Mouse (Mus musculus): ENCODE measurements around the gene Traf3ip3. TPM values are rescaled to one million over a fixed set of nuclear protein-coding genes. Genes with fewer than 3 reads are reported as not detected.

The Traf3ip3 gene
- polyA plus RNA-seq (2015; fragmentation: Nextera tagmentation; extraction: Ambion mirVana) = 2.1 and 6.9 TPM in 2 replicates

DNA sequence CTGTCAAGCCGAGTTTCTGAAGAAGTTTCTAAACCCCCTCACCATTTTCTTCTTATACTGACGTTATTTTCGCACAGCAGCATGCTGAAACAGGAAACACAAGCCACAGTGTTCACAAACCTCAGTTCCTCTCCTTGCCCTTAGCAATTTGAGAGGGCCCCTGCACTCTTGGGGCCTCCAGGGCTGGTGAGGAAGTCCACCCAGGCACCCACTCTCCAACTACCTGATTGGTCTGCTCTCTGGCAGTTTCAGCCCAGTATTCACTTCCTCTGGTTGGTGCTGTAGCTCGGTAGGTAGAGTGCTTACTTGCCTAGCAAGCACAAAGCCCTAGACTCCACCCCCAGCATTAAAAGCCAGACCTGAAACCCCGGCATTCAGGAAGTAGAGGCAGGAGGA lies at the start of gene Traf3ip3:
Traf3ip3 (minus strand) TSS at position 321 of the 396 bp plus-strand sequence.
- no peaks in the 10 kb centered on the region for H3K9me3 ChIP-seq (replicated peaks)
- WGBS = 61% methylated on average over 5 of the region's 5 CpGs
- H3K4me3 ChIP-seq = peak within 1 kb of the TSS; percentile 6; the same call in 1 of the 2 replicates
- H3K9ac ChIP-seq = no peak within 1 kb of the TSS
- H3K4me2 ChIP-seq = peak within 1 kb of the TSS; percentile 12; the same call in 1 of the 2 replicates
- H3K27ac ChIP-seq = peak within 1 kb of the TSS; percentile 39; the same call in 1 of the 2 replicates
- 0 out of 2 replicates have a peak, but pooled peaks cover 2% of the 10 kb centered on the region for H3K4me1 ChIP-seq (replicated peaks)
- no peaks in the 10 kb centered on the region for H3K27me3 ChIP-seq
- H3K36me3 ChIP-seq = no peaks in the 10 kb centered on the region
- ATAC-seq (replicated peaks; ENCODE audit: insufficient number of reproducible peaks, insufficient read depth, low FRiP score, low read depth) = no peak

DNA sequence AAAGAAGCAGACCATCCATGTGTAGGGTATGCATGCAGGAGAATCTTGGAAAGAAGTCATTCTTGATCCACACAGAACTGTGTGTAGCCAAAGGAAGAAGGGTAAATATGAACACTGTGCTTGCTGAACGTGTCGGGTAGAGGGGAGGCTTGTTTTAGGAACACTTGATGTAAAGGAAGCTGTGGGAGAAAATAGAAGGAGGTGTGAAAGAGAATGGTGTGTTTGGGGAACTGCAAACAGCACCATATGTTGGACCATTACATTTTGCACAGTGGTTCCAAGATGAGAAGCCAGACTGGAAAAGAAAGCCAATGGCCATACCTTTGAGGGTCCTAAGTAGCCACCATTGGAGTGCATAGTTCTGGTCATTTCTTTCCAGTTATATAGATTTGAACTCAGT lies 48.5 kb upstream of the Traf3ip3 start:
- H3K36me3 ChIP-seq = no peaks in the 10 kb centered on the region
- ATAC-seq (replicated peaks; ENCODE audit: insufficient number of reproducible peaks, insufficient read depth, low FRiP score, low read depth) = no peak
- no peak overlapping the region for H3K4me3 ChIP-seq
- H3K9ac ChIP-seq = no peak overlapping the region
- WGBS = 64% methylated on average over 2 of the region's 2 CpGs
- H3K9me3 ChIP-seq (replicated peaks) = no peaks in the 10 kb centered on the region
- H3K4me1 ChIP-seq (replicated peaks) = peaks cover 9% of the 10 kb centered on the region
- no peak overlapping the region for H3K4me2 ChIP-seq
- H3K27me3 ChIP-seq = no peaks in the 10 kb centered on the region
- H3K27ac ChIP-seq = no peak overlapping the region

DNA sequence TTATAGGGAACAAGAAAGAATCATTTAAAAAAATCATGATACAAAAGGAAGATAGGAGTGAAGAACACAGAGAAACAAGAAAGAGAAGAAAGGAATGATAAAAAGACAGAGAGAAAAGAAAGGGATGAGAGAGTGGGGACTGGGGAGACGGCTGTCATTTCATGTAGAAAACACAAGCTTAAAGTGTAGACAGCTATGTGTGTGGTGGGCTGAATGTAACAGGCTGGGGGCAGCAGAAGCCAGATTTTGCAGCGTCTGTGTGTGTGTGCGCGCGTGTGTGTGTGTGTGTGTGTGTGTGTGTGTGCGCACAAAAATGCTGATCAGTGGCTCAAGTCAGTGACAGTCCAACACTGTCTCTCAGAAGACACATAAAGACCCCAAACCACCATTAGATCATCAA lies 42.7 kb upstream of the Traf3ip3 start:
- WGBS = 53% methylated on average over 6 of the region's 6 CpGs
- Histone ChIP-seq H3K9ac (no peak overlapping the region), H3K4me1 (replicated peaks) (peaks cover 13% of the 10 kb centered on the region; the same call in 1 of the 2 replicates), H3K4me2 (no peak overlapping the region), H3K4me3 (no peak overlapping the region), H3K9me3 (replicated peaks) (no peaks in the 10 kb centered on the region), H3K36me3 (no peaks in the 10 kb centered on the region), H3K27me3 (no peaks in the 10 kb centered on the region), H3K27ac (peak overlapping the region; percentile 83; the same call in 1 of the 2 replicates)
- no peak for ATAC-seq (replicated peaks; ENCODE audit: insufficient number of reproducible peaks, insufficient read depth, low FRiP score, low read depth)

DNA sequence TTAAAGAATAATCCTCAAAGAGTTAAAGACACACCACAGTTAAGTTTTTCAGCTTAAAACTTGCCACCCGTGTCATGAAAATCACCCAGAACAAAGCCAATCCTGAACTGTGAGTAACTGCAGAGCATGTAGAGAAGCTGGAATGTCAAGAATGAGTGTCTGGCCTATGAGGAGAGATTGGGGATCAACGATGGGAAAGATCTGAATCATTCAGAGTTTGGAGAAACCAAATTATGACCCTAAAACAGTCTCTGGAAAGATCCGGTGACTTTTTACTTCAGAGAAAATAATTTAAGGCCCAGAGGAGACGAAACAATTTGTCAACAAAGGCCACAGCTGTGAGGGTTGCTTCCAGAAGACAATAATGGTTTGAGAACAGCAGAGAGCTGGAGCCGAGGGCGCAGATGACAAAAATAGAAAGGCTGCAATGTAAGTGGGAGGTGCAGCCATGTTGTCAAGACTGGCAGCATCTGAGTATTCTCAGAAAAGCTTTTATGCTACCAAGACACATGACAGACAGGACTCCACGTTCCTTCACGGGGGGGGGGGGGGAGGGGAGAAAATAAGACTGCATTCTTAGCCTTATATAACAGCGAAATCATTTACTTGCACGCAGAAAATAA lies 42.2 kb upstream of the Traf3ip3 start:
- no peak overlapping the region for H3K9ac ChIP-seq
- peak overlapping the region; percentile 83 for H3K27ac ChIP-seq
- H3K36me3 ChIP-seq = no peaks in the 10 kb centered on the region
- no peaks in the 10 kb centered on the region for H3K9me3 ChIP-seq (replicated peaks)
- no peak overlapping the region for H3K4me3 ChIP-seq
- ATAC-seq (replicated peaks; ENCODE audit: insufficient number of reproducible peaks, insufficient read depth, low FRiP score, low read depth) = no peak
- WGBS = 34% methylated on average over 10 of the region's 10 CpGs
- no peaks in the 10 kb centered on the region for H3K27me3 ChIP-seq
- no peak overlapping the region for H3K4me2 ChIP-seq
- H3K4me1 ChIP-seq (replicated peaks) = peaks cover 13% of the 10 kb centered on the region; the same call in 1 of the 2 replicates

GRCm38 (mm10) chr1:193242863-193243262 lies 41.4 kb upstream of the Traf3ip3 start:
- Histone ChIP-seq H3K27ac (peak overlapping the region; percentile 83; the same call in 1 of the 2 replicates), H3K9ac (no peak overlapping the region), H3K36me3 (no peaks in the 10 kb centered on the region), H3K4me3 (no peak overlapping the region), H3K9me3 (replicated peaks) (no peaks in the 10 kb centered on the region), H3K27me3 (no peaks in the 10 kb centered on the region), H3K4me1 (replicated peaks) (peaks cover 13% of the 10 kb centered on the region; the same call in 1 of the 2 replicates), H3K4me2 (no peak overlapping the region)
- no peak for ATAC-seq (replicated peaks; ENCODE audit: insufficient number of reproducible peaks, insufficient read depth, low FRiP score, low read depth)
- WGBS = 72% methylated on average over 4 of the region's 4 CpGs

- H3K27ac ChIP-seq = no peak overlapping the region
- H3K4me1 ChIP-seq (replicated peaks) = peaks cover 13% of the 10 kb centered on the region; the same call in 1 of the 2 replicates
Measured at GRCm38 (mm10) chr1:193242238-193242637, 40.7 kb upstream of the Traf3ip3 start.

GRCm38 (mm10) chr1:193241436-193241835 lies 39.9 kb upstream of the Traf3ip3 start:
- H3K27ac ChIP-seq = no peak overlapping the region
- H3K27me3 ChIP-seq = no peaks in the 10 kb centered on the region
- 92% methylated on average over 4 of the region's 4 CpGs for WGBS
- H3K4me3 ChIP-seq = no peak overlapping the region
- no peaks in the 10 kb centered on the region for H3K36me3 ChIP-seq
- peaks cover 13% of the 10 kb centered on the region; the same call in 1 of the 2 replicates for H3K4me1 ChIP-seq (replicated peaks)
- no peak for ATAC-seq (replicated peaks; ENCODE audit: insufficient number of reproducible peaks, insufficient read depth, low FRiP score, low read depth)
- H3K9me3 ChIP-seq (replicated peaks) = no peaks in the 10 kb centered on the region
- H3K4me2 ChIP-seq = no peak overlapping the region
- no peak overlapping the region for H3K9ac ChIP-seq

More at GRCm38 (mm10) chr1:193242238-193242637, 40.7 kb upstream of the Traf3ip3 start:
- H3K4me3 ChIP-seq = no peak overlapping the region
- no peak for ATAC-seq (replicated peaks; ENCODE audit: insufficient number of reproducible peaks, insufficient read depth, low FRiP score, low read depth)
- H3K36me3 ChIP-seq = no peaks in the 10 kb centered on the region
- H3K9me3 ChIP-seq (replicated peaks) = no peaks in the 10 kb centered on the region
- no peak overlapping the region for H3K4me2 ChIP-seq
- WGBS = 67% methylated on average over 8 of the region's 8 CpGs
- no peak overlapping the region for H3K9ac ChIP-seq
- no peaks in the 10 kb centered on the region for H3K27me3 ChIP-seq

- no peak for ATAC-seq (replicated peaks; ENCODE audit: insufficient number of reproducible peaks, insufficient read depth, low FRiP score, low read depth)
- H3K36me3 ChIP-seq = no peaks in the 10 kb centered on the region
- no peak overlapping the region for H3K4me2 ChIP-seq
- H3K9ac ChIP-seq = no peak overlapping the region
- 50% methylated on average over 4 of the region's 4 CpGs for WGBS
- H3K27me3 ChIP-seq = no peaks in the 10 kb centered on the region
- H3K9me3 ChIP-seq (replicated peaks) = no peaks in the 10 kb centered on the region
- H3K27ac ChIP-seq = no peak overlapping the region
- peaks cover 6% of the 10 kb centered on the region; the same call in 1 of the 2 replicates for H3K4me1 ChIP-seq (replicated peaks)
- no peak overlapping the region for H3K4me3 ChIP-seq
Measured at GRCm38 (mm10) chr1:193238426-193238825, 36.9 kb upstream of the Traf3ip3 start.

DNA sequence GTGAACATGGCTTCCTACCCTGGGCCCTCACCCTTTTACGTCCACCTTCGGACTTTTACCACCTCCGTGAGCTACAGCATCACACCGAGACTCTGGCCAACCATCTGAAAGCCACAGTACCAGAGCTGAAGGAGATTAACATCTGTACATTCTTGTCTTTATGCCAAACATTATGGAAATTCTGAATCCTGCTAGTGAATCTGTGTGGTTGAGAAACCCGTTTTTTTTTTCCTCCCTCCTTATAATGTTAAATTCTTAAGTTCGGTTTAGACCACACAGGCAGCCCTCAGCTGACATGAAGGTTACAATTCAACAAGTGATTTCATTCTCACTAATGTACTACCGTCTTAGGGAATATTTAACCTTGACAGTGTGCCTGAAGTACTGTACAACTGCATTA lies 33.4 kb upstream of the Traf3ip3 start:
- no peak for ATAC-seq (replicated peaks; ENCODE audit: insufficient number of reproducible peaks, insufficient read depth, low FRiP score, low read depth)

DNA sequence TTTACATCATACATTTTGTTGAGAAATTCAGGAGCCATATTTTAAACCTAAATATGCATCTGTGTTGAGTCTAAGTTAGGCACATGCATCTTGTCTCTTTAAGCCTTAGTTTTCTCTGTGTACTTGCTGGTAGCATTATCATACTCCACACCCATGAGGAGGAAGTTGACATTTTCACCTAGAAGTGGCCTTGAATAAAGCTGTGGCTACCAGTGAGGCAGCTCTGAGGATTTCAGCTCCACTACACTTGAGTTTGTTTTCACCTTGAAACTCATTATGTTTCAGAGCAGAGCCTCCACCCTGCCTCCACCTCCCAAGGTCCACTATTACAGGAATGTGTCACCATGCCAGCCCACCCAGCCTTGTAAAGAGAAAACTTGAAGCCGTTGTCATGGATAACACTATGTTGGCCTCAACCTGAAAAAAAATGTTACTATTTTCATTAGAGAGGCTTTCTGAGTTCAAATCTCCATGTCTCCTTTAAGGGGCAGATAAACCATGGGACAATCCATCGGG lies 32.7 kb upstream of the Traf3ip3 start:
- H3K9ac ChIP-seq = no peak overlapping the region
- H3K4me1 ChIP-seq (replicated peaks) = no peaks in the 10 kb centered on the region
- H3K36me3 ChIP-seq = no peaks in the 10 kb centered on the region
- H3K4me2 ChIP-seq = no peak overlapping the region
- H3K9me3 ChIP-seq (replicated peaks) = no peaks in the 10 kb centered on the region
- H3K27ac ChIP-seq = no peak overlapping the region
- ATAC-seq (replicated peaks; ENCODE audit: insufficient number of reproducible peaks, insufficient read depth, low FRiP score, low read depth) = no peak
- H3K4me3 ChIP-seq = no peak overlapping the region
- H3K27me3 ChIP-seq = no peaks in the 10 kb centered on the region
- WGBS = 83% methylated on average over 2 of the region's 2 CpGs

More for the DNA sequence above, 33.4 kb upstream of the Traf3ip3 start:
- H3K27me3 ChIP-seq = no peaks in the 10 kb centered on the region
- H3K36me3 ChIP-seq = no peaks in the 10 kb centered on the region
- WGBS = 73% methylated on average over 7 of the region's 7 CpGs
- H3K4me2 ChIP-seq = no peak overlapping the region
- no peak overlapping the region for H3K4me3 ChIP-seq
- no peak overlapping the region for H3K27ac ChIP-seq
- H3K9me3 ChIP-seq (replicated peaks) = no peaks in the 10 kb centered on the region
- no peaks in the 10 kb centered on the region for H3K4me1 ChIP-seq (replicated peaks)
- no peak overlapping the region for H3K9ac ChIP-seq

- no peak overlapping the region for H3K4me2 ChIP-seq
- H3K27ac ChIP-seq = no peak overlapping the region
- H3K36me3 ChIP-seq = no peaks in the 10 kb centered on the region
- H3K9ac ChIP-seq = no peak overlapping the region
- H3K4me3 ChIP-seq = no peak overlapping the region
- WGBS = 75% methylated on average over 2 of the region's 2 CpGs
- H3K4me1 ChIP-seq (replicated peaks) = no peaks in the 10 kb centered on the region
- no peaks in the 10 kb centered on the region for H3K27me3 ChIP-seq
- H3K9me3 ChIP-seq (replicated peaks) = no peaks in the 10 kb centered on the region
- ATAC-seq (replicated peaks; ENCODE audit: insufficient number of reproducible peaks, insufficient read depth, low FRiP score, low read depth) = no peak
Measured at GRCm38 (mm10) chr1:193232732-193233131, 31.2 kb upstream of the Traf3ip3 start.

GRCm38 (mm10) chr1:193230935-193231334 lies 29.4 kb upstream of the Traf3ip3 start:
- WGBS = 54% methylated on average over 5 of the region's 5 CpGs
- Histone ChIP-seq H3K4me1 (replicated peaks) (no peaks in the 10 kb centered on the region), H3K4me3 (no peak overlapping the region), H3K36me3 (no peaks in the 10 kb centered on the region), H3K27me3 (no peaks in the 10 kb centered on the region), H3K9ac (no peak overlapping the region), H3K27ac (no peak overlapping the region), H3K9me3 (replicated peaks) (no peaks in the 10 kb centered on the region), H3K4me2 (no peak overlapping the region)
- ATAC-seq (replicated peaks; ENCODE audit: insufficient number of reproducible peaks, insufficient read depth, low FRiP score, low read depth) = no peak
